Mouse (Mus musculus) neural tube, embryonic 10.5 days (tissue): ENCODE results near the gene Pard3b.

Experiments
- DNase-seq: peaks from one replicate; pipeline ENCODE4 v3.0.0-alpha.2; 2017; ENCODE audit warnings: low spot score; ENCODE audit errors: extremely low spot score

The Pard3b gene

DNA sequence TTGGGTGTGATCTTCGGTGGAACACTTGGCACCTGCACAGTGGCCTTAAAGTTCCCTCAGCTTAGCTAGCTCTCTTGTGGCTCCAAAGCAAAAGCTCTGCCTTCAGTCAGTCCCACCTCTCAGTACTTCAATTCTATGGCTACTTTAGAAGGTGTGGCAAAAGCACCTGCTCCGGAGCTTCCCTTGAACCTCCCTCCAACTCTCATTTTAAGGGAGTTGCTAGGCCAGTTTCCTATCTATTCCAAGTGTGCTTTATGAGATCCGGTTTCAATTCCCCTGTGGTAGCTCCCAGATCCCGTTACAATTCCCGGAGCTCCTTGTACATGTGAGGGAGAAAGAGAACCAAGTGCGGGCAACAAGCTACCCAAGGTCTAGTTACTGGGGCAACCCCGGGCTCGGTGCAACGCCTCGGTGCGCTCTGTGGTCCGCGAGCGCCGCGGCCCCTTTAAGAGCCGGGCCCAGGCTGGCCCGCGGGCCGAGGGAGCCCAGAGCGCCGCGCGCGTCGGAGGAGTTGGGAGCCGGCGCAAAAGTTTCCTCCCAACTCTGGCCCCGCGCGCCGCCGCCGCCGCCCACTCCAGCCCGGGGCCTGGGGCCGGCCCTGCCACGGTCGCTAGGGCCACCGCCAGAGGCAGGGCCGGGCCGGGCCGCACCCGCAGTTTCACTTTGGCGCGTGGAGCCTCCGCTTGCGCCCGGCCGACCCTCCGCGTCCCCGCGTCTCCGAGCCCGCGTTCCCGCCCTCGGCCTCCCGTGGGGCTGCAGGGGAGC is at the start of gene Pard3b:
Pard3b (plus strand) TSS at position 478 of the 765 bp plus-strand sequence.
- DNase-seq = peak; percentile 77

GRCm38 (mm10) chr1:61616176-61616575 is 22.4 kb upstream of the Pard3b start:
- DNase-seq = no peak

DNA sequence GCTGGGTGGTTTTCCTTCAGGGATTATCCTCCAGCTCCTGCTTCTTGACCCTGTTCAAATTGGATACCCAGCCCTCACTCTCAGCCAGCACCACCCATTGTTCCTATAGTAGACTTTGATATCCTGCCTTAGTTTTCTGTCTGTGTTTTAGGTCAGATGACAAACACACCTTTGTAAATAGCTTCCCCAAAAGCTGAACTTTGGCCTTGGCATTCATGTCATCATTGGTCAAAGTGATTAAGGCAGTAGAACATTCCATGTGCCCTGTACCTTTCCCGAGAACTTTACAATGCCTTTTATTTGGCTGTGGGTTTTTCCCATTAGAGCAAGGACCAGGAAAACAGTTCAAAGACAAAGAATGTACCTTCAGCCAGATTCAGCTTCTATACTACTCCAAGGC is 18.0 kb upstream of the Pard3b start:
- DNase-seq = no peak

- no peak for DNase-seq
These were observed 8.8 kb upstream of the Pard3b start for GRCm38 (mm10) chr1:61629857-61630256.

DNA sequence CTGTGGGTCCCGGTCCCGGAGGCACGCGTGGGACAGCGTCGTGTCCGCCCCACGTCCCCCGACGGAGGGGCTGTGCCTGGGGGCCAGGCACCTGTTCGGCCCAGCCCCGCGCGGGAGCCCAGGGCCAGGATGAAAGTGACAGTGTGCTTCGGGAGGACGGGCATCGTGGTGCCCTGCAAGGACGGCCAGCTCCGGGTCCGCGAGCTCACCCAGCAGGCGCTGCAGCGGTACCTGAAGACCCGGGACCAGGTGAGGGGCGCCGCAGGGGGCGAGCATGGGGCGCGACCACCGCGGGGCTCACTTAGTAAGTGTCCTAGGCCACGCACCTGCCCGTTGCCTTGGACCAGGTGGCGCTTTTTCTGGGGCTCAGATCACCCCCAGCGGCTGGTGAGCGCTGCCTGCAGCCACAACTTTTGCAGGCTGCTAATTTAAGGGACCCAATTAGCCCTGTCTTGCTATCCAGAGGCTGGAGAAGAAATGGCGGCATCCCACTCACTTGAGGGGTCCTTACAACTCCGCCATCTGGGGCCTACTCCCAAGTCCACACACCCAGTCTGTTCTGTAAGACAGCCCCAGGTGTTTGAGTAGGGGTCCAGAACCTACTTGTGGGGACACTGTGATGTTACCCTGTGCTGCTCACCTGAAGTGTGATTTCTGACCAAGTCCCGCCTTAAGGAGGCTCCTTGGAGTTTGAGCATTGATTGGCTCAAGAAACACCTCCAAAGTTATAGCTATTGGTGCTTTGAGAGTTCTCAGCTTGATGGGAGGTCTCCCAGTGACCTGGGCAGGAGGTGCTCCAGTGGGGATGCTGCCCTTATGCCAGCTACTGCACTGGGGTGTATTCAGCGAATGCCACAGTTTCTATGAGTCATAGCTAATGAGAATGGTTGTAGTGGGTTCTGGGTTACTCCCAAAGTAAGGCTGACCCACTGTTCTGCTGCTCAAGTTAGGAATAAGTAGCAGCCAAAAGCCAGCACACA is 780 bp downstream of the Pard3b start:
- DNase-seq = peak; percentile 17

- DNase-seq = no peak
These were observed 3.3 kb downstream of the Pard3b start for GRCm38 (mm10) chr1:61641880-61642279.

DNA sequence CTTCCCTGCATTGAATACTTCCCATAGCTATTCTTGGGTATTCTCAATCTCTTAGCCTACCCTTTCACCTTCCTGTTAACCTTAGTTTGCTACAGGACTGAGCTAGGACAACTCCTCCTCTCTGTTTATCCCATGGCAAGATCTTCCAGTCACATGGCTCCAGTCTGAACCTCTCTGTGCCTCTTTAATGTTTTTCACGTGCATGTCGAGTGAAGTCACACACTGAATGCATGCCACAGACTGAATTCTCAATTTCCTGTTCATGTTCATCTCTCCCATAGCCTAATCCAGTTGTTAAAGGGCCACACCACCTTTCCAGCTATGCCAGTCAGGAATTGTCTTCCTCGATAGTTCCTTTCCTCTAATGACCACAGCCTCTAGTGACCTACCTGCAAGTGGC is 6.4 kb downstream of the Pard3b start:
- no peak for DNase-seq

DNA sequence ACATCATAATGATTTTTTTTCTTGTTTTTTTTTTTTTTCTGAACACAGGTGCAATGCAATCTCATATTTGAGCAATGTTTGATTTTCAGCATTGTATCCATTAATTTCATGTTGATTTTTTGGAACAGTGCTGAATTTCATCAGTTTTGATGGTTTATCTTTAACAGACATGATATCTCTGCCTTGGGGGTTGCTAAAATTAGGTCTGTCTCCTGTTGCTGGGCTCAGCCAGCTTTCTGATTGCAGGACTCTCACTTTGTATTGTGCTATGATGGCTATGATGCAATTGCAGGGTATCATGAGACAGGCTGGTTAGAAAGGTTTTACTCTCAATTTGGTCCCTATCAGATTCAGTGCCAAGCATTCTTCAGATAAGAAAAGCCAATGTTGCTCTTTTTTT is 11.3 kb downstream of the Pard3b start:
- no peak for DNase-seq

DNA sequence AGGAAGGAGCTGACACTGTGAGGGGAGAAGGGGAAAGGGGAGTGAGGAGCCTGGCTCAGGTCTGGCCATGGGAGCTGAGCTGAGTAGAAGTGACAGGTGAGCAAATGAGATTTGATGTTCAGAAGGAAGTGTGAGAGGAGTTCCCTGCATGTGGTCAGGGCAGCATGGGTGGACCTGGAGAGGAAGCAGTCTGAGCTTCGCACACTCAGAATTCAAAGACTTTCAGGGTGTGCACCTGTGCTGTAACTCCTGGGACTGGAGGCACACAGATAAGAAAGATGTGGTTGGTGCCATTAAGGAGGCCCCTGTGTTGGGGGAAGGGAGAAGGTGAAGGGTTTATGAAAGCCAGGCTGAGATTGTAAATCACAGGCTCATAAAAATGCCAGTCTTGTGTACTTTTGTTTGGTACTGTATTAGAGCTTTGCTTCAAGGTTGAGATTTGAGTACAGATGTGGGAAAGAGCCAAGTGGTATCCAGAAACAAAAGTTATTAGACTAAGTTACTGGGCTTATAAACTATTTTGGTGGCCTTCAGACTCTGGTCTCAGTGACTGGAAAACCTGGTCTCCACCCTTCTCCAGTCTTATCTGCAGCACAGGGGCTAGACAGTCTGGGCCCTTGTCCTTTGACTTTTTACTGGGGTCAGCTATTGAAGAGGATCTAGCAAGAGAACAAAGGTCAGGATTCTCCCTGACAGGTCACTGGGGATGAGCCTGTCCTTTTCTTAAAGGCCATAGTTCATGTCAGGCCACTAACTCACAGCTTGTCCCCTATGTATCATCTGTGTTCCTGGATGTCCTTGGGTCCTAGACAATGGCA is 13.0 kb downstream of the Pard3b start:
- DNase-seq = no peak

GRCm38 (mm10) chr1:61657760-61658159 is 19.1 kb downstream of the Pard3b start:
- DNase-seq = no peak

DNA sequence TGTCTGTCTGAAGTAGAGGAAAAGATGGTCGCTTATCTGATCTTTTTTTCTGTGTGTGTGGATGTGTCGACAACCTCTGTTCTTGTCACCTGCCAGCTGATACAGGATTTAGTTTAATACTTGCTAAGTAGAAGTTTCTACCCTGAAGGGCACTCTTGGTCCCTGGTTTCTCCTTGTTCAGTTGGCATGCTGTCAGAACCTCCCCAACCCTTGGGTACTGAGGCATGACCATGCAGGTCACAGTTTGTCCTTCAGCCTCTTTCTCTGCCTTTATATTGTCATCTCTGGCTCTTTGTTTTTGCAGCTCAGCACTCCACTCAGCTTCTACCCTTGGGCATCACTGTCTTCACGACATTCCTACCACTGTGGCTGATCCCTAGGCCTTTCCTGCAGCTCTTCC is 21.3 kb downstream of the Pard3b start:
- no peak for DNase-seq

DNA sequence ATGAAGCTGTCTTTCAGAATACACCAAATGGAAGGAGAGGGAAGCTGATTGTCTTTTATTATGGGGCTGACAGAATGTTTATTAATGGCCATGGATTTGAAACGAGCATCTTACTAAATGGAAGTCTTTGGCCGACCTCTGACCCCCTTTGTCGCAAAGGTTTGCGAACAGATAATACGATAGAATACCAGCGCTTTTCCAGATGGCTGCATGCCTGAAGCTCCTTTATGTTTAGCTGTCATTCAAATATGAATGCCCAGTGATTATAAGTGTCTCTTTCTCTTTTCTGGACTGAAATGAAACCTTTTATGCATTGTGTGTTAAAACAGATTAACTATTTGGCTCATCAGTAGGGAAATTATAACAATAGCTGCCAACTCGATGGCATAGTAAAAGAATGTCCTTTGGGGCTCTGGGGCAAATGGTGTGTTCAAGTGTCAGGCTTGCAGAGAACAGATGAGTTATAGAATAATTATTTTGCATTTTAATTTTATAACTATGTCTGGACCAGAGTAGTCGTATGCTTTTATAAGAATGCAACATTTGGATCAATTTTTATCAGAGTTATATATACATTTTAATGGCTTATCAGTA is 46.7 kb downstream of the Pard3b start:
- DNase-seq = peak; percentile 45

- DNase-seq = no peak
These were observed 47.3 kb downstream of the Pard3b start for GRCm38 (mm10) chr1:61685921-61686320.

- no peak for DNase-seq
These were observed 49.7 kb downstream of the Pard3b start for GRCm38 (mm10) chr1:61688301-61688700.

GRCm38 (mm10) chr1:61698462-61699218 is 60.0 kb downstream of the Pard3b start:
- DNase-seq = no peak

GRCm38 (mm10) chr1:61709812-61710211 is 71.2 kb downstream of the Pard3b start:
- no peak for DNase-seq

GRCm38 (mm10) chr1:61711523-61711922 is 72.9 kb downstream of the Pard3b start:
- no peak for DNase-seq

- no peak for DNase-seq
These were observed 91.0 kb downstream of the Pard3b start for GRCm38 (mm10) chr1:61729654-61730053.

DNA sequence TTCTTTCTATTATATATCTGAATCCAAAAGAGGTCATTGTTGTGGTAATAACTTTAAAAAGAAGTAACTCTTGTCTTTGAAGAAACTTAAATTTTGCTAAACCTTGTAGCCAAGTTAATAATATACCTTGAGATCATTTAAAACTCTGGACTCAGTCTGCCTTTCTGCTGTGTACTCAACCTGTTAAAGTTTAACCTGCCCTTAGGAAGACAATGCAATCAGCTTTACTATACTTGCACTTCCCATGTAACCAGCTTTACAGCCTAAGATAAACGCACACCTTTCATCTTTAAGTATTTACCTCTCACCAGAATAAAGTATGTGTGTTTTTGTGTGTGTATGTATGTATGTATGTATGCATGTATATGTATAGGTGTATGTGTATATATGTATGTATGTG is 97.9 kb downstream of the Pard3b start:
- DNase-seq = no peak

DNA sequence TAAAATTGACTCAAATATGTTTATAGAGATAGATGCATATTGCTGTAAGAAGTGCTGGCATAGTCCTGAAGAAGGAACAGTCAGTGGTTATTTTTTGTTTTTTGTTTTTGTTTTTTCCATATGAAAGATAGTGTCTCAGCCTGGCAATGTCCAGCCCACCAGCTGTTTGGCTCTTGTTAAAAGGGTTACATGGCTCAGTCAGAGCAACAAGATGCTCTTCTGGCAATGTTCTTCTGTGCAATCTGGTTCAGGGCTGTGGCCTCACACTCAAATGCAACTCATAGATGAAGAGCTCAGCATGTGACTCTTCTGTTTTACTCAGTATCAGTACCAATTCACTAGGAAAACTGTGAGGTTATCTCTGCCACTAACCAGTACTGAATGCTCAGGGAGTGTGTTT is 104.2 kb downstream of the Pard3b start:
- no peak for DNase-seq
